Mouse (Mus musculus) brain, embryonic 14.5 days (tissue): ENCODE data around the gene Sox5.

Experiments used
- CTCF ChIP-seq: fragments of 200-500 bp; IDR thresholded peaks from 2 replicates; pipeline ENCODE4 v1.5.1; 2012; ENCODE audit warnings: inconsistent platforms, mild to moderate bottlenecking, moderate library complexity, borderline replicate concordance; ENCODE audit not compliant: insufficient read depth, insufficient read length; ENCODE audit errors: extremely low read depth
- POLR2A ChIP-seq: fragments of 200-500 bp; IDR thresholded peaks from 2 replicates; pipeline ENCODE4 v1.6.1; 2012; ENCODE audit warnings: mild to moderate bottlenecking, inconsistent platforms, borderline replicate concordance; ENCODE audit not compliant: poor library complexity, insufficient read depth, insufficient read length, severe bottlenecking; ENCODE audit errors: extremely low read depth

- TF ChIP-seq POLR2A (no peak), CTCF (no peak)
Measured at GRCm38 (mm10) chr6:144794356-144794755, 12.6 kb upstream of the Sox5 start.
